Mouse (Mus musculus): ENCODE data around the gene Cntrob. TPM values are rescaled to one million over a fixed set of nuclear protein-coding genes. Genes with fewer than 3 reads are reported as not detected.

Cntrob gene
- total and polyA plus RNA-seq, 3 experiments: 16.5 to 38.3 TPM; not detected in 1

DNA sequence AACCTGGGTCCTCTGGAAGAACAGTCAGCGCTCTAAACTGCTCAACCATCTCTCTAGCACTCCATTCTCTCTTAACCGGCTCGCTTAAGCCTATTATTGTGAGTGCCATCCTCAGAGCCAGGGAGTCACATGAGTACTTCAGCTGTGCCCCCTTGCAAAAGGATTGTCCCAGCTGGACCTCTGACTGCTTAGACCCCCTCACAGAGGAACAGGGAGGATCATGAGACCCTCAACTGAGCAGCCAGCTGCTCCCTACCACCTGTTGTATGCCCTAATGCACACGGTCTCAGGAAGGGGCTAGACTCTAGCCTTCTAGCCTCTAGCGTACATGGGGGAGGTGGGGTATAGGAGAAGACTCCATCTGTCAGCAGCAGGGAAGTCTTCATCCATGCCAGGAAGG is 68.8 kb downstream of the Cntrob start:
- Histone ChIP-seq H3K9ac (ENCODE audit: control insufficient read depth, low read depth, low read length, poor library complexity, severe bottlenecking) (no peak overlapping the region), H3K79me2 (ENCODE audit: control insufficient read depth, insufficient read depth, low read length, poor library complexity) (no peaks in the 10 kb centered on the region), H3K36me3 (ENCODE audit: control insufficient read depth in 1 of 2, insufficient read depth in 2 of 2, low read length in 2 of 2) (no peaks in the 10 kb centered on the region), H3K27ac (ENCODE audit: control insufficient read depth, low read depth, low read length) (no peak overlapping the region), H3K27me3 (ENCODE audit: control insufficient read depth in 1 of 2, insufficient read depth in 2 of 2, low read length in 2 of 2) (peaks cover 2 to 3% of the 10 kb centered on the region in 2 experiments; a peak in 3 of 4 replicates), H3K9me3 (replicated peaks; ENCODE audit: insufficient read depth, low read length) (no peaks in the 10 kb centered on the region), H3K4me1 (ENCODE audit: control insufficient read depth in 1 of 2, insufficient read depth in 2 of 2, low read length in 2 of 2) (peaks cover 0 to 2% of the 10 kb centered on the region in 2 experiments; a peak in 2 of 4 replicates), H3K4me3 (ENCODE audit: control insufficient read depth in 1 of 2, insufficient read depth in 1 of 2, low read depth in 2 of 2, low read length in 2 of 2) (no peak overlapping the region)
- TF ChIP-seq MAFK (IDR thresholded peaks at IDR 0.05; ENCODE audit: borderline replicate concordance, low read depth, low read length) (no peak), CHD1 (IDR thresholded peaks at IDR 0.05; ENCODE audit: low read depth, low read length) (no peak), SIN3A (IDR thresholded peaks at IDR 0.05; ENCODE audit: low read length) (no peak), POLR2AphosphoS2 (IDR thresholded peaks at IDR 0.05; ENCODE audit: low read length) (no peak), UBTF (IDR thresholded peaks at IDR 0.05; ENCODE audit: borderline replicate concordance, insufficient read depth, low read depth, low read length) (no peak)
- no peak for DNase-seq (ENCODE audit: low read depth, low spot score)

- no peaks in the 10 kb centered on the region for H3K79me2 ChIP-seq (ENCODE audit: control insufficient read depth, insufficient read depth, low read length, poor library complexity)
- no peaks in the 10 kb centered on the region; a peak in 1 of 4 replicates for H3K4me1 ChIP-seq (ENCODE audit: control insufficient read depth in 1 of 2, insufficient read depth in 2 of 2, low read length in 2 of 2)
- DNase-seq (ENCODE audit: low read depth, low spot score): no peak
- no peak overlapping the region for H3K9ac ChIP-seq (ENCODE audit: control insufficient read depth, low read depth, low read length, poor library complexity, severe bottlenecking)
- peaks cover 7 to 9% of the 10 kb centered on the region in 2 experiments for H3K27me3 ChIP-seq (ENCODE audit: control insufficient read depth in 1 of 2, insufficient read depth in 2 of 2, low read length in 2 of 2)
- TF ChIP-seq RCOR1 (IDR thresholded peaks at IDR 0.05; ENCODE audit: low read depth, low read length) (no peak), USF2 (IDR thresholded peaks at IDR 0.05; ENCODE audit: borderline replicate concordance in 1 of 2, insufficient read depth in 1 of 2, low read depth in 1 of 2, low read length in 2 of 2) (no peak)
- H3K9me3 ChIP-seq (replicated peaks; ENCODE audit: insufficient read depth, low read length): no peaks in the 10 kb centered on the region
- no peak overlapping the region for H3K27ac ChIP-seq (ENCODE audit: control insufficient read depth, low read depth, low read length)
- no peak overlapping the region for H3K4me3 ChIP-seq (ENCODE audit: control insufficient read depth in 1 of 2, insufficient read depth in 1 of 2, low read depth in 2 of 2, low read length in 2 of 2)
- H3K36me3 ChIP-seq (ENCODE audit: control insufficient read depth in 1 of 2, insufficient read depth in 2 of 2, low read length in 2 of 2): no peaks in the 10 kb centered on the region
Observed at GRCm38 (mm10) chr11:69253131-69253530, 70.4 kb downstream of the Cntrob start.

- no peak overlapping the region for H3K9ac ChIP-seq (ENCODE audit: control insufficient read depth, low read depth, low read length, poor library complexity, severe bottlenecking)
- no peaks in the 10 kb centered on the region for H3K9me3 ChIP-seq (replicated peaks; ENCODE audit: insufficient read depth, low read length)
- no peaks in the 10 kb centered on the region for H3K36me3 ChIP-seq (ENCODE audit: control insufficient read depth in 1 of 2, insufficient read depth in 2 of 2, low read length in 2 of 2)
- no peaks in the 10 kb centered on the region for H3K4me1 ChIP-seq (ENCODE audit: control insufficient read depth in 1 of 2, insufficient read depth in 2 of 2, low read length in 2 of 2)
- H3K27me3 ChIP-seq (ENCODE audit: control insufficient read depth in 1 of 2, insufficient read depth in 2 of 2, low read length in 2 of 2): peaks cover 7 to 9% of the 10 kb centered on the region in 2 experiments
- no peaks in the 10 kb centered on the region for H3K79me2 ChIP-seq (ENCODE audit: control insufficient read depth, insufficient read depth, low read length, poor library complexity)
- no peak overlapping the region for H3K4me3 ChIP-seq (ENCODE audit: control insufficient read depth in 1 of 2, insufficient read depth in 1 of 2, low read depth in 2 of 2, low read length in 2 of 2)
- TF ChIP-seq MEF2A (IDR thresholded peaks at IDR 0.05; ENCODE audit: extremely low read depth, insufficient replicate concordance, low read depth, low read length, poor library complexity, severe bottlenecking) (no peak), BHLHE40 (IDR thresholded peaks at IDR 0.05; ENCODE audit: borderline replicate concordance, low read depth, low read length) (no peak), JUND (IDR thresholded peaks at IDR 0.05; ENCODE audit: low read depth, low read length) (no peak)
- DNase-seq (ENCODE audit: low read depth, low spot score): no peak
- H3K27ac ChIP-seq (ENCODE audit: control insufficient read depth, low read depth, low read length): no peak overlapping the region
Observed at GRCm38 (mm10) chr11:69251953-69252352, 71.6 kb downstream of the Cntrob start.

Data from MEL (cell line).